Mouse (Mus musculus) E14TG2a.4 (cell line): ENCODE results near the gene Tenm3.

Experiments used
- H3K27me3 ChIP-seq: 2 replicates; pipeline ENCODE4 v1.6.1; 2014; ENCODE audit warnings: low read length, control low read depth; ENCODE audit not compliant: insufficient read depth
- H3K36me3 ChIP-seq: 2 replicates; pipeline ENCODE4 v1.6.1; 2014; ENCODE audit warnings: low read length, control low read depth; ENCODE audit not compliant: insufficient read depth
- H3K4me1 ChIP-seq: replicated peaks from 2 replicates; pipeline ENCODE4 v1.6.1; 2014; ENCODE audit warnings: low read depth, low read length, control low read depth
- H3K4me3 ChIP-seq: replicated peaks from 2 replicates; pipeline ENCODE4 v1.5.1; 2014; ENCODE audit warnings: mild to moderate bottlenecking, low read length
- H3K9me3 ChIP-seq: 2 replicates; pipeline ENCODE4 v1.6.1; 2014; ENCODE audit warnings: low read length, control low read depth
- CTCF ChIP-seq: conservative IDR thresholded peaks from 2 replicates; pipeline ENCODE4 v1.5.1; 2014; ENCODE audit warnings: low read length
- NANOG ChIP-seq: IDR thresholded peaks from 2 replicates; pipeline ENCODE4 v1.6.1; 2014; ENCODE audit warnings: borderline replicate concordance, low read length, mixed read lengths
- POU5F1 ChIP-seq: IDR thresholded peaks from 2 replicates; pipeline ENCODE4 v1.6.1; 2014; ENCODE audit warnings: low read length, borderline replicate concordance

The Tenm3 gene

DNA sequence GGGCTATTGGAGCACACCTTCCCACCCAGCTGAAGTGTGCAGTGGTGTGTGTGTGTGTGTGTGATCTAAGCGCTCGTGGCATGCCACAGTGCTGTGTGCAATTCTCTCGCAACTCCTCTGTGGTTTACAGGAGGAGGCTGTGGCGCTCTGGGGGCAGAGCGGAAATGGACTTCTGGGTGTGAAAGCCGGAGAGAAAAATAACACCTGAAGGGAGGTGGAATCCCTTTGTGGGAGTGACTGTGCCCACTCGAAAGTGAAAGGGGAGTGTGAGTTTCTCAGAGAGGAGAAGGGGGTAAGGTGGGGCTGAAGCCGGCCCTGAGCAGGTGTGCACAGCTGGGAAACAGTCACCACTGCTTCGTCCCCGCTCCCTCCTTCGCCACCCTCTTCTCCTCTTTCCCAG is 418.6 kb downstream of the Tenm3 start:
- Histone ChIP-seq H3K36me3 (no peaks in the 10 kb centered on the region), H3K4me1 (peaks cover 14% of the 10 kb centered on the region; the same call in 1 of the 2 replicates), H3K27me3 (peaks cover 5% of the 10 kb centered on the region; the same call in 1 of the 2 replicates), H3K4me3 (peak overlapping the region; percentile 20; the same call in 1 of the 2 replicates), H3K9me3 (no peaks in the 10 kb centered on the region)
- no peak for TF ChIP-seq CTCF
- TF ChIP-seq POU5F1 = no peak
- no peak for TF ChIP-seq NANOG

DNA sequence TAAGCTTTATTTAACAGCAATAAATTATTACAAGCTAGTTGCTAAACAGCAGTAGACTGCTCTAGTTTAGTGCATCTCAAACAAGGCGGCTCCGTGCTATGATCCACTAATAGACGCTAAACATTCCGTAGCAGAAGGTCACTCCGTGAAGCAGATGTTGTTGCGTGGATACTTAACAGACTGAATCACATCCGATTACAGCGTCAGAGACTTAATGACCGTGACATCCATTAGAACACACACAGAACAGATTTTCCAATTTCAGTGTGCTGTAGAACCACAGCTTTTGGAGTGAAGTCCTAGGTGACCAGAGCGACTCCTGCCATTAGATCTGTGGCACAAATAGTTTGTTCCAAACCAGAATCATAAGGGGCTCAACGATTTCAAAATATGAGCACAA is 426.0 kb downstream of the Tenm3 start:
- H3K27me3 ChIP-seq = peaks cover 9% of the 10 kb centered on the region
- 0 out of 2 replicates have a peak, but pooled peaks cover 3% of the 10 kb centered on the region for H3K4me1 ChIP-seq
- no peaks in the 10 kb centered on the region for H3K9me3 ChIP-seq
- TF ChIP-seq CTCF (no peak), NANOG (no peak), POU5F1 (no peak)
- H3K4me3 ChIP-seq = no peak overlapping the region
- no peaks in the 10 kb centered on the region for H3K36me3 ChIP-seq

DNA sequence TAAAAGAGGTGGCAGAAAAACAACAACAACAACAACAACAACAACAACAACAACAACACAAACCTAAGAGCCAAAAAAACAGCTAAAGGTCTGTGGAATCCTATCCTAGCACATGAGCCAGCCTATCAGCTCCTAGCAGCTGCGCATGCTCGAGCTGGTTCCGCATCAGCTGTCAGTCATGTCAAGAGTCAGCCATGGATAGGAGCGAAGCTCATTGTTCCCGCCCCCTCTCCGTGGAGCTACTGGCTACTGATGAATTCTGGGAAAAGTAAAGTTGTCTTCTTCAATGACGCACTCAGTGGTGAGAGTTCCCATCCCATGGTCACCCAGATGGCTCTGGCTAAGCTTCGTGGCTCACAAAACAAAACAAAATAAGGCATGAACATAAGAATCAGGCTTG is 432.8 kb downstream of the Tenm3 start:
- peaks cover 4% of the 10 kb centered on the region; the same call in 1 of the 2 replicates for H3K27me3 ChIP-seq
- H3K4me1 ChIP-seq = no peaks in the 10 kb centered on the region
- no peak for TF ChIP-seq POU5F1
- no peak for TF ChIP-seq NANOG
- no peak for TF ChIP-seq CTCF
- peaks cover 5% of the 10 kb centered on the region; the same call in 1 of the 2 replicates for H3K9me3 ChIP-seq
- H3K4me3 ChIP-seq = no peak overlapping the region
- H3K36me3 ChIP-seq = no peaks in the 10 kb centered on the region

DNA sequence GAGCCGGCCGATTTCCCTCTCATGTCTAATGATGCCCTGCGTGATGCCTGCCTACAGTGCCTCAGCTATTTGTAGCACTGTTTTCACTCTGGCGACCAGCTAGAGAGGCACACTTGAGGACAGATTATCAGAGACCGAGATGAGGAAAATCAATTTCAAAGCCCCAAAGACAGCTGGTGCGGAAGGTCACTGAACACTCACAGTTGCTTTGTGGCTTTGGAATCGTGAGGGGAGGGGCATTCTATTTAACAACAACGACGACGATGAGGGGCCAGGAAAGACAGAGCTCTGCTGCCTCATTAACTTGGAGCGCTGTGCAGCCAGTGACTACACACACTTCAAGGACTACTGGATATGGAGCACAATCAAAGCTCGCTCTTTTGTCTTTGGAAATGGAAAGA is 443.2 kb downstream of the Tenm3 start:
- Histone ChIP-seq H3K36me3 (no peaks in the 10 kb centered on the region), H3K27me3 (no peaks in the 10 kb centered on the region), H3K4me1 (0 out of 2 replicates have a peak, but pooled peaks cover 9% of the 10 kb centered on the region), H3K4me3 (no peak overlapping the region), H3K9me3 (peaks cover 22% of the 10 kb centered on the region)
- TF ChIP-seq NANOG = no peak
- no peak for TF ChIP-seq CTCF
- TF ChIP-seq POU5F1 = no peak

DNA sequence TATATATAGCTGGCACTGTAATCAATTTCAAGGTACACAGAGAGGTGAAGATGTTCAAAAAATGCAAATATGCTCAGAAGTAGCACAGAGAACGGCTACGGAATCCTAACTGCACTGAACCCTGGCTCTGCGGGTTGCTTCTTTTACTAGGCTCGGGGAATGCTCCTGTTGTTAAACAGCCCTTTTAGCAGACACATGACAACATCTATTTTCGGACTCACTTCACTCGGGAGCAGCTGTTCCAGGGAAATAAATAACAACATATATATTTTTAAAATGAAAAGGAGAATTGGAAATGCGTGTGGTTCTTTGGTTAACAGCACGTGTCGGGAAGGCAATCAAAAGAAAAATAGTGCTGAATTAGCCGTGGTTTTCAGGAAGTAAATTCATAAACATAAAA is 457.9 kb downstream of the Tenm3 start:
- Histone ChIP-seq H3K36me3 (no peaks in the 10 kb centered on the region), H3K4me3 (no peak overlapping the region), H3K9me3 (no peaks in the 10 kb centered on the region), H3K27me3 (no peaks in the 10 kb centered on the region), H3K4me1 (no peaks in the 10 kb centered on the region)
- TF ChIP-seq CTCF (no peak), NANOG (no peak), POU5F1 (no peak)

DNA sequence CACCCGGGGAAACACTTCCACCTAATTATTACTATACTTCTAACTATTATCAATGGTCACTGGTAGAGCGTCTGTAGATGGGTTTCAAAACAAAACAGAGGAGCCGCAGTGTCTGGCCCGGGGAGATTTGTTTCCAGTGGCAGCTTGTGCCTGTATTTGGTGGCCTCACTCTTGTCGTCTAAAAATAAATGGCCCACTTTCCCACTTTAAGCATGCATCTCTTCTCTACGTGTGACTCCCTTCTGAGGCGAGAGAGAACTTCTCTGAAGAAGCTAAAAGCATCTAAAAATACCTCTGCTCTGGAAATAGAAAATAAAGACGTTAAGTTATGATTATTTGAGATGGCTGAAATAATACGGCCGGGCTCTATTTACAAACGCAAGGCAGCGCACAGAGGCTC is 463.7 kb downstream of the Tenm3 start:
- no peak for TF ChIP-seq NANOG
- no peak for TF ChIP-seq CTCF
- TF ChIP-seq POU5F1 = no peak
- Histone ChIP-seq H3K4me1 (peaks cover 6% of the 10 kb centered on the region; the same call in 1 of the 2 replicates), H3K4me3 (no peak overlapping the region), H3K27me3 (no peaks in the 10 kb centered on the region), H3K9me3 (no peaks in the 10 kb centered on the region), H3K36me3 (no peaks in the 10 kb centered on the region)

DNA sequence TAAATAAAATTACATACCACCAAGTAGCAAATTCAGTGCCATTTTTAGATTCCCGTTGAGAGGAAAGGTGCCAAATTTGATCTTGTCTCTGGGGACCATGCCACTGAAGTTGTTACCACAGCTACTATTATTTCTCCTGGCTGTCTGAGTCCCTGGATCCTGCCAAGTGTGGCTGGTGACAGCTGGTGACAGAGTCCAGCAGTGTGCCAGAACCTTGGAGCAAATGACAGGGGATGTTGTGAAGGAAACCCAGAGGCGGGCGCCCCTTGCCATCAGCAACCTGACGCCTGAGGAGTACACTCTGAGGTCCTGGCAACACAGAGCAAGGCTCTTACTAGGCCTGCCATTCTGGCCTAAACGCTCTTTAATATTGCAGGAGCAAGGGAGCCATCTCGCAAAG is 467.0 kb downstream of the Tenm3 start:
- Histone ChIP-seq H3K36me3 (no peaks in the 10 kb centered on the region), H3K4me3 (no peak overlapping the region), H3K4me1 (peaks cover 6% of the 10 kb centered on the region; the same call in 1 of the 2 replicates), H3K9me3 (no peaks in the 10 kb centered on the region), H3K27me3 (no peaks in the 10 kb centered on the region)
- TF ChIP-seq CTCF (no peak), NANOG (no peak), POU5F1 (no peak)

DNA sequence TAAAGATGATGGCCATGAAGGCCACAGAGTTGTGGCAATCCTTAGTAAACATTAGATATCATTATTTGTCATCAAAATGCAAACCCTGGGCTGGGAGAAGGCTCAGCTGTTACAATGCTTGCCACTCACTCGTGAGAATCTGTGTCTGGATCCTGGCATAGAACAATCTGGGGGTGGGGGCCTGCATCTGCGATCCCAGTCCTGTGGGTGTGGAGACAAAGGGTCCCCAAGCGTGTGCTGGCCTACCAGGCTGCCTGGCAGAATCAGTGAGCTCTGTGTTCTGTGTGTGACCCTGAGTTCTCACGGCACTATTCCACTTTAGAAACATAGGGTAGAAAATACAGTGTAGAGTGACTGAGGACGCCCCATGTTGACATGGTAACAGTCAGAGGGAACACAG is 468.6 kb downstream of the Tenm3 start:
- TF ChIP-seq NANOG (no peak), CTCF (no peak), POU5F1 (no peak)

DNA sequence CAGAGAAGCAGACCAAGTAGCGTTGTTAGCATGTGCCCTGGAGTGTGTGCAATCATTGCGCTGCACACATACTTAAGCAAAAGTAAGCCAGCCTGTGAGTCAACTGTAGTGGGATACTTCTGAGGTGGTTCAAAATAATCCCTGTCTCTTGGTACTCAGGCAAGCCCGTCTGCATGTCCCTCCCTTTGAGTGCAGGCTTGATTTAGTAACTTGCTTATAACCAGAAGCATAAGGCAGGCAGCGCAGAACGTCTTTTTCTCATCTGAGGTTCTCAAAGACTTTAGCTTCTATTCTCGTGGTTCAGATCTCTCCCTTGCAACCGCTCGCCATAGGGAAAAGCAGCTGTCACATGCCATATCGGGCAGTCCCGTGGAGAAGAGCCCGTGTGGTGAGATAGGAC is 470.3 kb downstream of the Tenm3 start:
- no peaks in the 10 kb centered on the region for H3K36me3 ChIP-seq
- no peak overlapping the region for H3K4me3 ChIP-seq
- H3K9me3 ChIP-seq = no peaks in the 10 kb centered on the region
- no peak for TF ChIP-seq NANOG
- TF ChIP-seq POU5F1 = no peak
- TF ChIP-seq CTCF = no peak
- no peaks in the 10 kb centered on the region for H3K27me3 ChIP-seq
- H3K4me1 ChIP-seq = no peaks in the 10 kb centered on the region

More for the DNA sequence above, 468.6 kb downstream of the Tenm3 start:
- Histone ChIP-seq H3K27me3 (no peaks in the 10 kb centered on the region), H3K9me3 (no peaks in the 10 kb centered on the region), H3K36me3 (no peaks in the 10 kb centered on the region), H3K4me3 (no peak overlapping the region), H3K4me1 (peaks cover 6% of the 10 kb centered on the region; the same call in 1 of the 2 replicates)
